Mouse (Mus musculus) E14TG2a.4 (cell line): ENCODE measurements at regions not wholly inside any gene's neighbourhood (a gene's known extent, or its start where the extent isn't known, plus 50 kb on each side); places are given as distances from the start of the nearest gene placed in this dataset.

ENCODE experiments used
- CTCF ChIP-seq: conservative IDR thresholded peaks from 2 replicates; pipeline ENCODE4 v1.5.1; 2014; ENCODE audit warnings: low read length
- NANOG ChIP-seq: IDR thresholded peaks from 2 replicates; pipeline ENCODE4 v1.6.1; 2014; ENCODE audit warnings: borderline replicate concordance, low read length, mixed read lengths

DNA sequence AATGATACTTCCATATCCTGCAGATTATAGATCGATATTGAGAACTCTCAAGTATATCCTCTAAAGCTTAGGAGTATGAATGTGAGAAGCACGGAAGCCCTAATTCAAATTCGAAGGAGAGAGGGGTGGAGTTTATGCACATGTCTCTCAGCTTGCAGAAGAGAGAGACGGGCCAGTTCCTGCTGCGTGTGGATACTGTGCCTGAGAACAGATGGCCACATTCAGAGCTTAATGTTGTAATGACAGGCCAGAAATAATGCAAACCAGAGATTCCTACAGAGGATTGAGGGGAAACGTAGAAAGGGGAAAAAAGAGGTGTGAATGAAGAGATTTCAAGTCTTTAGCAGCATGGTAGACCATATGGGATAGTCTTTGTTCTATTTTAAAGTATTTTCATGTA is 145.8 kb downstream of the Ackr3 start:
- TF ChIP-seq NANOG (no peak), CTCF (no peak)
